Mouse (Mus musculus): ENCODE measurements at regions not wholly inside any gene's neighbourhood (a gene's known extent, or its start where the extent isn't known, plus 50 kb on each side); places are given as distances from the start of the nearest gene placed in this dataset.

GRCm38 (mm10) chr11:92858170-92858569 lies 239.7 kb upstream of the Car10 start:
- Histone ChIP-seq H3K4me3 (ENCODE audit: insufficient read depth, low read length) (no peak overlapping the region), H3K4me1 (ENCODE audit: control insufficient read depth, insufficient read depth, low read length) (no peaks in the 10 kb centered on the region), H3K27ac (ENCODE audit: insufficient read depth, low read depth, low read length) (no peak overlapping the region)
- TF ChIP-seq POLR2A (IDR thresholded peaks at IDR 0.05; ENCODE audit: borderline replicate concordance, low read depth, low read length) (no peak), CTCF (IDR thresholded peaks at IDR 0.05; ENCODE audit: low read depth, low read length) (no peak)

GRCm38 (mm10) chr11:92889693-92890454 lies 208.0 kb upstream of the Car10 start:
- no peak overlapping the region for H3K4me3 ChIP-seq (ENCODE audit: insufficient read depth, low read length)
- H3K27ac ChIP-seq (ENCODE audit: insufficient read depth, low read depth, low read length) = no peak overlapping the region
- H3K4me1 ChIP-seq (ENCODE audit: control insufficient read depth, insufficient read depth, low read length) = no peaks in the 10 kb centered on the region
- TF ChIP-seq POLR2A (IDR thresholded peaks at IDR 0.05; ENCODE audit: borderline replicate concordance, low read depth, low read length) (no peak), CTCF (IDR thresholded peaks at IDR 0.05; ENCODE audit: low read depth, low read length) (0 out of 2 replicates have a peak, but pooled peaks have one; percentile 18)

- no peaks in the 10 kb centered on the region for H3K4me1 ChIP-seq (ENCODE audit: control insufficient read depth, insufficient read depth, low read length)
- TF ChIP-seq POLR2A (IDR thresholded peaks at IDR 0.05; ENCODE audit: borderline replicate concordance, low read depth, low read length) (no peak), CTCF (IDR thresholded peaks at IDR 0.05; ENCODE audit: low read depth, low read length) (no peak)
- H3K27ac ChIP-seq (ENCODE audit: insufficient read depth, low read depth, low read length) = no peak overlapping the region
- no peak overlapping the region for H3K4me3 ChIP-seq (ENCODE audit: insufficient read depth, low read length)
Observed at GRCm38 (mm10) chr11:92899296-92899695, 198.5 kb upstream of the Car10 start.

Measured in bone marrow macrophage, adult 2 months (primary cell).